Mouse (Mus musculus) telencephalon, adult 2 months (tissue): ENCODE measurements around the gene Ccdc189.
"Not testable (repeated sequence)": the region's sequence is repeated elsewhere in the genome, so short reads cannot be mapped to it uniquely, and the experiment has no call there.

Experiments
- DNase-seq: peaks from one replicate; pipeline ENCODE4 v3.0.0-alpha.2; 2011; ENCODE audit warnings: low read depth, low spot score

The Ccdc189 gene

DNA sequence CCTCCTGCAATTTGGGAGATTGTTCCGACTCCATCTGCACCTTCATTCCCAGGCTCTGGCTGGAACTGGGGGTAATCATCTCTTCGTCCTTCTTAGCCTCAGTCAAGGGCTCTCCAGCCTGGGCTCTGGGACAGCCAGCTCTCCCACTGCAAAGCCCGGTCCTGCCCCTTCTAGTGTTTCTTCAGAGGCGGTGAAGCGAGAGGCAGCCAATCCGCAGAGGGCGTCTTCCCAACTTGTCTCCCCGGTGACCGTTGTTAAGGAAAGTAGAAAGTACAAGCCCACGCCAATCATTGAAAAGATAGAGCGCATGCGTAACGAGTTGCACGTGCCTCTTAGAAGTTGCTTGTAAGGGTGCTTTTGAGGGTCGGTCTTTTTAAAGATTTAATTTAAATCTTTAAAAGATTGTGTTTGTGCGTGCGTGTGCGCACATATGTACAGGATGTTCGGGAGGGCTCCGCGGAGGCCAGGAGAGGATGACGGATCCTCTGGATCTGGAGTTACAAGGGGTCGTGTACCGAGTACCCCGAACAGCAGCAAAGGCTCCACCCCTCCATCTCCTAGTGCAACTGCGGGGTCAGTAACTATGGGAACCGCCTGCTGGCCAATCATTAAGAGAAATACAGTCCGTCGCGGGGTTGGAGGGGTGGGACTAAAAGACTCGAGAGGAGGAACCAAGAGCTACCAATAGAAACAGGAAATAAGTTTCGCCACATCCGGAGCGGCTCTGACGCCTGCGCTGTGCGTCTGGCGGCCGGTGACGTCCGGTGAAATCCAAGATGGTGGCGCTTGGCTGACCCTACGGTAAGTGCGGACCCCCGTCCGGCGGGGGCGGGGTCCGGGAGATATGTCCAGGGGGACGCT lies at the start of gene Ccdc189, which contains the start of gene Rnf40:
TSS of gene Ccdc189 (minus strand) at position 585 of the 861 bp plus-strand sequence.
TSS of gene Rnf40 (plus strand) at position 757 of the 861 bp plus-strand sequence.
- peak; percentile 99 for DNase-seq

DNA sequence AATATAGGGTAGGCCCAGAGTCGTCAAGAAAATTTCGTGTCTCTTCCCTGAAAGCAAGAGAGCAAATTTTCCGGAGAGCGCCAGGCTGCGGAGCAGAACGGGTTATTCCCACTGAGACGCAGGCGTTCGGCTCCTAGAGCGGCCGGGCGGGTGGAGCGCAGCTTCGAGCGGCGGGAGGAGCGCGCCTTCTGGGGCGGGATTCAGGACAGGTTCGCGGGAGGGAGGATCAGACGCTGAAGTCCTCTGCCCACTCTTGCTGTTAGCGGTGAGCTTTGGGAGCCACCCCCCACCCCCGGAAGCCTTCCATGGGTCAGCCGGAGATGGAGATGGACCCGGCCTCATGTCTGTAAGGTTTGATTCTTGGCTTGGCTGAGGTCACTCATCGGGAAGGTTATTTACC lies 48.6 kb upstream of the Ccdc189 start:
- DNase-seq: peak; percentile 69

DNA sequence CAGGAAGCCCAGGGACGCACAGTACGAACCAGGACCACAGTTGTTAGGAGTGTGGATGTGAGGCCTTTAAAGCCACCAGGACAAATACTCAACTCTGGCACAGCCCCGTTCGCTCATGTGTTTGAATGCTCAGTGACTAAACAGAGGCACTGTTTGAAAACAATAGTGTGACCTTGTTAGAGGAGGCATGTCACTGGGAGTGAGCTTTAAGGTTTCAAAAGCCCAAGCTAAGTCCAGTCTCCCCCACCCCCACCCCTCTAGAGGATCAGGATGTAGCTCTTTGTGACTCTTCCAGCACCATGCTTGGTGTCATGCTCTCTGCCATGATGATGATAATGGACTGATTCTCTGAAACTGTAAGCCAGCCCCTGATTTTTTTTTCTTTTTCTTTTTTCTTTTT lies 43.0 kb upstream of the Ccdc189 start:
- DNase-seq: no peak

DNA sequence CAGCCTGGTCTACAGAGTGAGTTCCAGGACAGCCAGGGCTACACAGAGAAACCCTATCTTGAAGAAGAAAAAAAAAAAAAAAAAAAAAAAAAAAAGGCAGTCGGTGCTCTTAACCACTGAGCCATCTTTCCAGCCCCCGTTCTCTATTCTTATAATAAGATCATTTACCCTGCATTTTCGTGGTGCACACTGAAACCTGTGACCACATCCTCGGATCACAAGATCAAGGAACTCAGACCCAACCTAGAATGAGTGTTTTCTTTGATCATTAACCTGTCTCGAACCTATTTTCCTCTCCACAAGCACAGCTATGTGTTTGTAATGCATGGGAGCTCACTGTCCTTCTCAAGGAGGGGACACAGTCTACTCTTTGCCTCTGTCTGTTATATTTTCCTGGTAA lies 40.3 kb upstream of the Ccdc189 start:
- DNase-seq: no peak

DNA sequence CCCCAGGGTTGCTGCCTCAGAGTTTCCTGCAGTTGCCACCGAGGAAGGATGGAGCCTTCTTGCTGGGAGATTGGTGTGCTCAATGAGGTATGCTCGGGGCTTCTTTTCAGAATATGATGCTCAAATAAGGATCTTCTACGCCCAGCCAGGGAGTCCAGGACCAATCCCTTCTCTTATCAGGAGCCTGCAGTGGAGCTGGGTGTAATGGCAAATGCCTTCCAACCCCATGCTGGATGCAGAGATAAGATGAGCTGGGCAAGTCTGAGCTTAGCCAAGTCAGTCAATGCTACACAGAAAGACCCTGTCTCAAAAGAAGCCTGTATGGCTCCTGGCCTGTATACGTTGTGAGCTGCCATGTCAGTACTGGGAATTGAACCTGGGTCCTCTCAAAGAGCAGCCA lies 38.1 kb upstream of the Ccdc189 start:
- no peak for DNase-seq

DNA sequence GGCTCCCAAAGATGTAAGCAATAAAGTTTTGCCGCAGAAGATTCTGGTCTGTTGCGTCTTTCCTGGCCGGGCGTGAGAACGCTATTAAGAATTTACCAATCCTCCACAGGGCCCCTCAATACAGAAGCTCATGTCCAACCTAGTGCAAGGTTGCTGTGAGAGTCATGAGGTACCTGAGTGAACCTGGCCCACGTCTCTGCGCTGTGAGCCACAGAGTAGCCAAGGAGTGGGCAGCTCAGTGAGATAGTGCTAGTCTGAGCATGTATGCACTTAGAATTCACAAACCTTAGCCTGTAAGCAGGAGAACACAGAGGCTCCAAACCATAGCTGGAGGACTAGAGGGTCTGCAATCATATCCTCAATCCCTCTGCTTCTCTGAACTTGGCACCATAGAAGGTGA lies 37.6 kb upstream of the Ccdc189 start:
- no peak for DNase-seq

DNA sequence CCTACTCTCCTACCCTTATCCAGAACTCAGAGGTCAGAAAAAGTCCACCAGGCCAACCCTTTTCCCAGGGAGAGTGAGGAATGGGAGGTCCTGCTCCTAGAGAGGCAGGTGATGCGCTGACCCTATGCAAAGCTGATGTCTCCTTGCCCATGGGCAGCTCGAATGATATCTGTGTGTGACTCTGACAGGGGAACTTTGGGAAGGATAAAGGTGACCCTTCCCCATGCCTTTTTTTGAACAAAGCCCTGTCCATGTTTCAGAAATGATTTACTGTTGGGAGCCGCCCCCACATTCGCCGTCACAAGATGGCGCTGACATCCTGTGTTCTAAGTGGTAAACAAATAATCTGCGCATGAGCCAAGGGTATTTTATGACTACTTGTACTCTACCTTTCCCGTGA lies 30.0 kb upstream of the Ccdc189 start:
- not testable (repeated sequence) for DNase-seq

DNA sequence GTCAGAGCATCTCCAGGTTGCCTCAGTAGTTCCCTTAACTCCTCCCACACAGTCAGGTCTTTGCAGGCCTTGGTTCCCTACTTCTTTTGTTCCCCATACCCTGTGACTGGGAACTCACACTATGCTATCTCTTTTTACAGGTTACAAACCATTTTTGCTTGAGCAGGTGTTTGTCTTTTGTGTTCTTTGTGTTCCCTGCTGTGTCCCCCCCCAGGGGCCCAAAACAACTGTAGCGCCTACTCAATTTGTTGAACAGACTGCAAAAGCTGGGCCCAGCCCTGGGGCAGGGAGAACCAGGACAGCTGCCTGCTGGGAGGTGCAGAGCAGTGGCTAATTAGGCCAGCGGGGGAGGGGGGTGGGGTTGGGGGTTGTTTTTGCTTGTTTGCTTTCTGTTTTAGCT lies 29.6 kb upstream of the Ccdc189 start:
- DNase-seq: no peak

DNA sequence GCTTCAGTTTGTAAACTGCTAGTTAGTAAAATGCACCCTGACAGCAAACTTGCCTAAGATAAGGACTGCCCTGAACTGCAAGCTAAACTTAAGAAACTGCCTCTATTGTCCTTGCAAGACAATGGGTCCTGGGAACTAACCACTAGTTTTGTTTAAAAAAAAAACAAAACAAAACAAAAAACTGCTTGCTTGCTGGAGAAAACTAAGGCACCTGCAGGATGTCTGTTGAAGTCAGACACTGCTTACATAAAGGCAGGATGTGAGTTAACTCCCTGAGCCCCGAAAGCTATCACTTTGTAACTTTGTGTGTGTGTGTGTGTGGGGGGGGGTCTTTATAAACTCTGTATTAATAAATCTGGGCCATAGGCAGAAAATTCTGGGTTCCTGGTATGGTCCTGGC lies 28.5 kb upstream of the Ccdc189 start:
- no peak for DNase-seq

DNA sequence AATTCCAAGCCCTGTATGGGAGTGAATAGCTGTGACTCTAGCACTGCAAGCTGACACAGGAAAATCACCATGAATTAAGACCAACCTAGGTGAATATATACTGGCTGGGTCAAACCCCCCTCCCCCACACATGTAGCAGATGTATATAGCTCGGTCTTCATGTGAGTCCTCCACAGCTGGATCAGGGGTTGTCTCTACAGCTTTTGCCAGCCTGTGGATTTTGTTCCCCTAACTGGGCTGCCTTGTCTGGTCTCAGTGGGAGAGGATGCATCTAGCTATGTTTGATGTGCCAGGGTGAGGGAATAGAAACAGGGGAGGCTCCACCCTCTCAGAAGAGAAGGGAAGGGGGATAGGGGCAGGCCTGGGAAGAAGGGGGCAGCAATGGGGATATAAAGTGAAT lies 27.9 kb upstream of the Ccdc189 start:
- no peak for DNase-seq

DNA sequence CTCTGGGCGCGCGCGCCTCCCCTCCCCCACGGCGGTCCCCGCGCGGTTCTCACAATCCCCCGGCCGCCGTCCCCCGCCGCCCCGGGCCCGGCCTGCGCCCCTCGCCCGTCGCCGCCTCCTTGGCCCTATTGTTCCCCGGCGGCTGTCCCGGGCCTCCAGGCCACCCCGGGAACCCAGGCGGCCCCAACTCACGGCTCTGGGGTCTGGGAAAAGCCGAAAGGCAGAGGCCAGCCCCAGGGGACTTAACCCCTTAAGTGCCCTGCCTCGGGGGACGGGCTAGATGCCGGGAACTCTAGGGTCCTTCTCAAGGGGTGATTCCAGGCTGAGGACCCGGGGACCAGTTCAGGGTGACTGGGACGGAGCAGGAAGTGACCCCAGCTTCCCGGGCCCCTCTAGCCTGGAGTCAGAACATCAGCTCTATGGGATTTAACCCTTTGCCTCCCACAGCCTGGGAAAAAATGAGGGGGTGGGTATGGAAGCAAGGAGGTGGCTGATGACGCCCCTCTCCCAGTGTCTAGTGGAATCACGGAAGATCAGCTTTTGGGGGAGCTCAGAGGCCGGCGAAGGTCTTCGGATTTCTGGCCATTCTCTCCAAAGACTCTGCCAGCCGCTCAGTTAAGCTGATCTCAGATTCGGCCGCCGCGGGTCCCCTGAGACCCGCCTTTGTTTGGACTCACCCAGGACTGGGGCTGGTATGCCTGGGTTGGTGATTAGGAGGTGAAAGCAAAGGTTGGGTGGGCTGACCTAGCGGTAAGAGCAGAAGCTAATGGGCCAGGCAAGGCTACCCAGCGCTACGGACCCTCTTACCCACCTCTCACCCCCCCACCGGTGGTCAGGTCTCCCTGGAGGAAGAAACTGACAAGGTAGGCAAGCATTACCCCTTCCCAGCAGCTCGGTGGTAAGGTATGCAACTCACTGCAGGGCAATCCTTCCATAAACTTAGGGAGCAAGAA lies 26.8 kb upstream of the Ccdc189 start, which contains the start of gene Zfp629:
TSS of gene Zfp629 (minus strand) at position 907 of the 953 bp plus-strand sequence.
- peak; percentile 62 for DNase-seq

DNA sequence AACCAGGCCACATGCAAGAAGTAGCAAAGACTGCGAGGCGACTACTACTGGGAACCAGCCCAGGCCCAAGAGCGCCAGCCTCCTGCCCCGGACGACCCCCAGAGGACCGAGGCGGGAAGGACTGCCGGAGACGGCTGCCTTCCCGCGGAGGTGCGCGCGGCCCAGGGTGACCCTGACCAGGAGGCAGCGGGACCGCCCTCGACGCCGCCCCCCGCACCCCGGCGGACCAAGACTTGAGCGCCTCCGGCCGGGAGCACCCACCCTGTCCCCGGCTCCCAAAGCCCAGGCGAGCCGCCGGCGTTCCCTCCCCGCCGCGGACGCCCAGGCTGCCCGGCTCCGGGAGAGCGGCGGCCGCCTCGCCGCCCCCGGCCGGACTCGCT lies 26.1 kb upstream of the Ccdc189 start:
- DNase-seq: no peak

DNA sequence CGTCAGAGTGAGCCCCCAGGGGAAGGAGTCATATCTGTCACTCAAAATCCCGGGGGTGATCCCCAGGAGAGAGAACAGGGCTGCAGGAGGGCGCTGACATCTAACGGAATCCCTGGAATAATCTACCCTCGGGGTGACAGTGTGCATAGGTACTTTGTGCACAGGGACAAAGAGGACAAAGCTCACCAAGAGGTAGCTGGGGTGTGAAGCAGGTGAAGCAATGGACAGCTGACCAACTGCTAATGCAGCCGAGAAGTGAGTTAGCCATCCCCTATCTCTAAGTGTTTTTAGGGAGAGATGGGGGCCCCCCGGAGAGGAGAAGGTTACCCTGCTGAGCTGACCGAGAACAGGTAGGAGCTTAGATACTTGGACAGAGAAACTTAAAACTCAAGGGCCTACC lies 25.7 kb upstream of the Ccdc189 start:
- DNase-seq: no peak

DNA sequence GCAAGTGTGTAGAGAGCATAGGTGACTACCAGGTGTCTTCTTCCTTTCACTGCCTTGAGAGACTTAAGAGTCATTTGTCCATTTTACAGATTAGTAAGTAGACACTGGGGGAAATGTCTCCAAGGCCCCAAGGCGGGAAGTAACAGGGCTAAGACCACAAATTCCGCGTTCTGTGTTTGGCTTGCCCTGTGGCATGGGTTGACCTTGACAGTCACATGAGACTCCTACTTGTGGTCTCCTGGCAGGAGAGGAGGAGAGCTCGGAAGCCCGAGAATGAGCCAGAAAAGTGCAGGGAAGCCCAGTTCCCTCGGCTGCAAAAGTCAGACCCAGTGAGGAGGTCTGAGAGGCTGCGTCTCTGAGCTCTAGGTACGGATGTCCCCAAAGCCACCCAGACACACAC lies 25.1 kb upstream of the Ccdc189 start:
- DNase-seq: no peak

DNA sequence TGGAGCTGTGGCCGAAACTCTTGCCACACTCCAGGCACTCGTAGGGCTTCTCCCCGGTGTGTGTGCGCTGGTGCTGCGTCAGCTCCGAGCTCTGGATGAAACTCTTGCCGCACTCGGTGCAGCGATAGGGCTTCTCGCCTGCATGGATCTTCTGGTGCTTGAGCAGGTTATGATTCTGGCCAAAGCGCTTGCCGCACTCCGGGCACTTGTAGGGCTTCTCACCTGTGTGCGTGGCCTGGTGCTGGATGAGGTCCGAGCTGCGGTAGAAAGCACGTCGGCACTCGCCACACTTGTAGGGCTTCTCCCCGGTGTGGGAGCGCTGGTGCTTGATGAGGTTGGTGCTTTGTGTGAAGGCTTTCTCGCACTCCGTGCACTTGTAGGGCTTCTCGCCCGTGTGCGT lies 23.2 kb upstream of the Ccdc189 start:
- no peak for DNase-seq

DNA sequence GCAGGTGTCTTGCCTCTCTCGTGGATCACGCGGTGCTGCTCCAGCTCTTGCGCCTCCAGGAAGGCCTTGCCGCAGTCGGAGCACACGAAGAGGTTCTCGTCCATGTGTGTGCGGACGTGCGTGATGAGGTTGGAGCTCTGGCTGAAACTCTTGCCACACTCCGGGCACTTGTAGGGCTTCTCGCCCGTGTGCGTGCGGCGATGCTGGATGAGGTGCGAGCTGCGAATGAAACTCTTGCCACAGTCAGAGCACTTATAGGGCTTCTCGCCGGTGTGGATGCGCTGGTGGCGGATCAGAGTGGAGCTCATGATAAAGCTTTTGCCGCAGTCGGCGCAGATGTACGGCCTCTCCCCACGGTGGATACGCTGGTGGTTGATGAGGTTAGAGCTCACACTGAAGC lies 22.6 kb upstream of the Ccdc189 start:
- no peak for DNase-seq

DNA sequence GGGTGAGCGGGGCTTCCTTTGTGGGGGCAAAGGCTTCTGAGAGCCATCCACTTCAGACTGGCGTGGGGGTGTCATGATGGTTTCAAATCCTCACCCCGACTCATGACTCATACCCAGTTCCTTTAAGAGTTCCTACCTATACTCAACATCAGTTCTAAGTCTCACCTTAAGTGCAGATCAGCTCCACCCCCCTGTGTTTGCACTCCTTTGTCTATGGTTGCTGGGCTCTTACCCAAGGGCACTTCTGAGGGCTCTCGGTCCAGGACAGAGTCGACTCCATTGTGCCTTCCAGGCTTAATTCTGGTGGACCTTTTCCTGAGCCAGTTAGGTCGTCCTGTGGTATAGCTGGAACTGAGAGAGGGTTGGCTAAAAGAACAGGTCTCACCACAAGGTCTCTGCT lies 18.8 kb upstream of the Ccdc189 start:
- DNase-seq: no peak

DNA sequence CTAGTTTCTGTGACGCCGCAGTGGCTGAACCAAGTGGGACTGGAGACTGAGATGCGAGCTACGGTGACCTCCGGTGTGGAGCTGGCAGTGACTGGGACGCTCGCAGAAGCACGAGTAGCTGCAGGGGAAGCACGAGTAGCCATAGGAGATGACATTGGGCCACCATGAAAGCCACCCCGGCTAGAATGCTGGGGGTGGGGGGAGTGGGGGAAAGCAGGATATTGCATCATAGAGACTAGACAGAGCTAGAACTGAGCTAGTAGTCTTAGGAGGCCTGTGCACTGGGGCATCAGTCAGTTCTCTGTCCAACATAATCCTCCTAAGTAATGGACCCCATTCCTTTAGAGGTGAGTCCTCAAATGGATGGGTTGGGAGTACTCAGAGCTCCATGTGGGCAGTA lies 15.9 kb upstream of the Ccdc189 start:
- no peak for DNase-seq

DNA sequence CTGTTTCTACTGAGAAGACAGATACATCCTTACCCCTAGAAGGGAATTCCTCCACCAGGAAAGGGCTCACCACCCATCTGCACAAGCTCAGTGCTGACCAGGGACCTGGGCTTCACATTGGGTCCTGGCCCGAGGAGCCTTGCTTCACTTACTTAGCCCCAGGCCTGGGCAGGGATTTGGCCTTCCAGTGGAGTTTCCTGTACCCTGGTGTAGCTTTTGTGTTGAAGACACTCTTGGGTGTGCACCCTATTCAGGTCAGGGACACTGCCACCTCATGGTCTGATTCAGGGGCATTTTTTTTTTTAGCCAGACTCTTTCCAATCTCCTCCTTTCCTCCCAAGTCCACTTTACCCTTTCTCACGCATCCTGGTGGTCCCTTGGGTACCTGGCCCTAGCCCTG lies 14.5 kb upstream of the Ccdc189 start:
- no peak for DNase-seq

DNA sequence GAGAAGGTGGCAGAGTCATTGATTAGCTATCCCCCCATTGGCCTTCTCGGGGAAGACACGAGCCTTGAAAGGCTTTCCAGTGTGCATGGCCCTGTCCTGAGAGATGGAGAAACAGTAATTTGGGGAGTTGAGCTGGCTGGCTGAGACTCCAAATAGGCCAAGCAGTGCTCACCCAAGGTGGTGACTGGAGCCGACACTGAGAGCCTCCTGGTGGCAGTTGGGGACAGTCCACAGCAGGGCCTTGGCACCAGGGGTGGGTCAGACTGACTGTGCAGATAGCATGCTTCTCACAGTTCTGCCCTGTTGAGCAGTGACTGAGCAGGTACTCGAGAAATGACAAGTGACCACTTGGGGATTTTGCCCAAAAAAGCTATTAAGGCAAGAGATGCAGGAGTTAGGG lies 13.3 kb upstream of the Ccdc189 start:
- DNase-seq: no peak

DNA sequence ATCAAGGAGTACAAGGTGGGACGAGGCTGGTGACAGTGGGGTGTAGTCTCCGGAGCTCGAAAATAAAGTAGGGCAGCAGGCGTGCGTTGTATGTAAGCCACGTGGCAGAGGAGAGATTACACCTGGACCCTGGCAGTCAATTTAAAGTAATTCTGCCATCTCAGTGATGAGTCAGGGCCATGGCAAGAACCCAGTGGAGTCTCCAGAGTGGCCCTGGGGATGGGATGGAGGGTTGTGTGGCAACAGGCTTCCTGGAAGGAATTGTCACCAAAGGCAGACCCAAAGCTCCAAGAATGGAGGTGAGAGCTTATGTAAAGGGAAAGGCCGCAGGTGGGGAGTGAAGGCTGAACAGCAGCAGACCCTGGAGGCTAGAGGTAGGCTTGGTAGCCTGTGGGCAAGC lies 12.2 kb upstream of the Ccdc189 start:
- DNase-seq: no peak

DNA sequence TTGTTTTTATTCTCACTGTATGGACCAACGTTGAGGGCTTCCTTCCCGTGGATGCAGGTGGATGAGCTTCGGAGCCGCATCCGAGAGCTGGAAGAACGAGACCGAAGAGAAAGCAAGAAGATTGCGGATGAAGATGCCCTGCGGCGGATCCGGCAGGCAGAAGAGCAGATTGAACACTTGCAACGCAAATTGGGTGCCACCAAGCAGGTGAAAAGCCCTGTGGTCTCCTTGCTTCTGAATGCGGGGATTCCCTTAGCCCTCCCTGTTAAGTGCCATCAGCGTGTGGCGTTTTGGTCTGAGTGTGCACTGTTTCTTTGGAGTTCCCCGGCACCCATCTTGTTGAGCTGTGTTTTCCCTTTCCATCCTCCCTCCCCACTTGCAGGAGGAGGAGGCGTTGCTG lies 8.4 kb upstream of the Ccdc189 start:
- DNase-seq: no peak

DNA sequence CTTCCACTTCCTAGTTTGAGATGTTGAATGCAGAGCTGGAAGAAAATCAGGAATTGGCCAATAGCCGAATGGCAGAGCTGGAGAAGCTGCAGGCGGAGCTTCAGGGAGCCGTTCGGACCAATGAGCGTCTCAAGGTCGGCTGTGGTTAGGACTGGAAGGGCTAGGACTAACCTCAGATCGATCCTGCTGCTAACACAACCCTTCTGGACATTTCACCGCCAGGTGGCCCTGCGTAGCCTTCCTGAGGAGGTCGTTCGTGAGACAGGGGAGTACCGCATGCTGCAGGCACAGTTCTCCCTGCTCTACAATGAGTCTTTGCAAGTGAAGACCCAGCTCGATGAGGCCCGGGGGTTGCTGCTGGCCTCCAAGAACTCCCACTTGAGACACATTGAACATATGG lies 4.2 kb upstream of the Ccdc189 start:
- DNase-seq: no peak
